Mouse (Mus musculus): ENCODE data around the gene Dnah5.

DNA sequence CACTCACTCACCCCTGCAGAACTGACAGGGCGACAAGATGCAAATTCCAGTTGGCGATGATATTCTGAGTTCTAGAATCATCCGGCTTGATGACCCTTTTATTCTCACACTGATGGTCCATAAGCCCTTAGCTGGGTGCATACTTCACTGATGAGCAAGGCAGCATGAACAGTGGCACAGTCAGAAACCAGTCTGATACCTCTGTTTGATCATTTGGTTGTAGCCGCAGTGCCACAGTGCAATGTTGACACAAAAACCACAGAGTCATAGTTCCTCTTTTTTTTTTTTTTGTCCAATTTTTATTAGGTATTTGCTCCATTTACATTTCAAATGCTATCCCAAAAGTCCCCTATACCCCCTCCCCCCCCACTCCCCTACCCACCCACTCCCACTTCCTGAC, 95.9 kb downstream of the Dnah5 start:
- TF ChIP-seq POLR2A (IDR thresholded peaks at IDR 0.05; ENCODE audit: low read depth, low read length) (no peak), CTCF (IDR thresholded peaks at IDR 0.05; ENCODE audit: extremely low read depth, insufficient read depth, insufficient read length, insufficient replicate concordance) (no peak)

Data from spleen, adult 2 months (tissue).